Mouse (Mus musculus): ENCODE measurements around the gene Col18a1. TPM values are rescaled to one million over a fixed set of nuclear protein-coding genes. Genes with fewer than 3 reads are reported as not detected.

Col18a1 gene
- 1 to 10 TPM; 3.2 to 4.8 TPM for total RNA-seq (2021)
- long read RNA-seq, experiment 1, full-length matches to known transcripts, result 2 of 5 reads
- long read RNA-seq, experiment 1, partial matches to known transcripts, result 0 of 5 reads
- long read RNA-seq, experiment 1, other reads (novel, unspliced or antisense), result 3 of 5 reads
- long read RNA-seq, experiment 2, full-length matches to known transcripts, result 1 of 4 reads
- long read RNA-seq, experiment 2, partial matches to known transcripts, result 0 of 4 reads
- long read RNA-seq, experiment 2, other reads (novel, unspliced or antisense), result 3 of 4 reads

- Histone ChIP-seq H3K27ac (no peak within 1 kb of the TSS), H3K4me3 (peak within 1 kb of the TSS; percentile 41)
- DNase-seq (ENCODE audit: low spot score in 2 of 2), result no peak
- no peak for TF ChIP-seq CTCF (conservative IDR thresholded peaks at IDR 0.05)
Observed at GRCm38 (mm10) chr10:77165963-77166717, at the start of gene Col18a1. Col18a1 (minus strand) TSS chr10:77166548.

- TF ChIP-seq CTCF (conservative IDR thresholded peaks at IDR 0.05), result no peak
- DNase-seq (ENCODE audit: low spot score in 2 of 2), result no peak
- no peak overlapping the region for H3K4me3 ChIP-seq
- H3K27ac ChIP-seq, result no peak overlapping the region
Observed at GRCm38 (mm10) chr10:77215641-77216040, 49.3 kb upstream of the Col18a1 start.

GRCm38 (mm10) chr10:77214586-77214985 is 48.2 kb upstream of the Col18a1 start:
- TF ChIP-seq CTCF (conservative IDR thresholded peaks at IDR 0.05), result no peak
- Histone ChIP-seq H3K27ac (no peak overlapping the region), H3K4me3 (no peak overlapping the region)
- no peak for DNase-seq (ENCODE audit: low spot score in 2 of 2)

- Histone ChIP-seq H3K4me3 (no peak overlapping the region), H3K27ac (no peak overlapping the region)
- no peak for DNase-seq (ENCODE audit: low spot score in 2 of 2)
- no peak for TF ChIP-seq CTCF (conservative IDR thresholded peaks at IDR 0.05)
Observed at GRCm38 (mm10) chr10:77213483-77213882, 47.1 kb upstream of the Col18a1 start.

GRCm38 (mm10) chr10:77212354-77213120 is 46.2 kb upstream of the Col18a1 start:
- no peak for DNase-seq (ENCODE audit: low spot score in 2 of 2)
- Histone ChIP-seq H3K4me3 (no peak overlapping the region), H3K27ac (no peak overlapping the region)
- no peak for TF ChIP-seq CTCF (conservative IDR thresholded peaks at IDR 0.05)

- no peak overlapping the region for H3K27ac ChIP-seq
- no peak for TF ChIP-seq CTCF (conservative IDR thresholded peaks at IDR 0.05)
- no peak for DNase-seq (ENCODE audit: low spot score in 2 of 2)
- H3K4me3 ChIP-seq, result no peak overlapping the region
Observed at GRCm38 (mm10) chr10:77211116-77211570, 44.8 kb upstream of the Col18a1 start.

- DNase-seq (ENCODE audit: low spot score in 2 of 2), result no peak
- H3K27ac ChIP-seq, result no peak overlapping the region
- H3K4me3 ChIP-seq, result no peak overlapping the region
- no peak for TF ChIP-seq CTCF (conservative IDR thresholded peaks at IDR 0.05)
Observed at GRCm38 (mm10) chr10:77210666-77211065, 44.3 kb upstream of the Col18a1 start.

GRCm38 (mm10) chr10:77209261-77209660 is 42.9 kb upstream of the Col18a1 start:
- H3K27ac ChIP-seq, result no peak overlapping the region
- no peak overlapping the region for H3K4me3 ChIP-seq
- DNase-seq (ENCODE audit: low spot score in 2 of 2), result no peak
- no peak for TF ChIP-seq CTCF (conservative IDR thresholded peaks at IDR 0.05)

GRCm38 (mm10) chr10:77206565-77207079 is 40.3 kb upstream of the Col18a1 start:
- peak; percentile 54 to 80 for DNase-seq (ENCODE audit: low spot score in 2 of 2)
- peak overlapping the region; percentile 20; the same call in 1 of the 2 replicates for H3K27ac ChIP-seq
- TF ChIP-seq CTCF (conservative IDR thresholded peaks at IDR 0.05), result no peak
- H3K4me3 ChIP-seq, result no peak overlapping the region

GRCm38 (mm10) chr10:77206134-77206533 is 39.8 kb upstream of the Col18a1 start:
- Histone ChIP-seq H3K4me3 (no peak overlapping the region), H3K27ac (no peak overlapping the region)
- no peak for TF ChIP-seq CTCF (conservative IDR thresholded peaks at IDR 0.05)
- DNase-seq (ENCODE audit: low spot score in 2 of 2), result no peak

- DNase-seq (ENCODE audit: low spot score in 2 of 2), result no peak
- Histone ChIP-seq H3K4me3 (no peak overlapping the region), H3K27ac (no peak overlapping the region)
- no peak for TF ChIP-seq CTCF (conservative IDR thresholded peaks at IDR 0.05)
Observed at GRCm38 (mm10) chr10:77203960-77204359, 37.6 kb upstream of the Col18a1 start.

GRCm38 (mm10) chr10:77201919-77202318 is 35.6 kb upstream of the Col18a1 start:
- TF ChIP-seq CTCF (conservative IDR thresholded peaks at IDR 0.05), result no peak
- Histone ChIP-seq H3K27ac (no peak overlapping the region), H3K4me3 (no peak overlapping the region)
- DNase-seq (ENCODE audit: low spot score in 2 of 2), result no peak

GRCm38 (mm10) chr10:77200295-77200694 is 33.9 kb upstream of the Col18a1 start:
- TF ChIP-seq CTCF (conservative IDR thresholded peaks at IDR 0.05), result no peak
- no peak for DNase-seq (ENCODE audit: low spot score in 2 of 2)
- H3K27ac ChIP-seq, result no peak overlapping the region
- H3K4me3 ChIP-seq, result no peak overlapping the region
